Mouse (Mus musculus): ENCODE results near the gene Daglb. TPM values are rescaled to one million over a fixed set of nuclear protein-coding genes. Genes with fewer than 3 reads are reported as not detected.
"Not testable (repeated sequence)": the region's sequence is repeated elsewhere in the genome, so short reads cannot be mapped to it uniquely, and the experiment has no call there.

The Daglb gene
- total RNA-seq, 2 experiments from 2014 or later = 10.3 to 15.7 TPM

DNA sequence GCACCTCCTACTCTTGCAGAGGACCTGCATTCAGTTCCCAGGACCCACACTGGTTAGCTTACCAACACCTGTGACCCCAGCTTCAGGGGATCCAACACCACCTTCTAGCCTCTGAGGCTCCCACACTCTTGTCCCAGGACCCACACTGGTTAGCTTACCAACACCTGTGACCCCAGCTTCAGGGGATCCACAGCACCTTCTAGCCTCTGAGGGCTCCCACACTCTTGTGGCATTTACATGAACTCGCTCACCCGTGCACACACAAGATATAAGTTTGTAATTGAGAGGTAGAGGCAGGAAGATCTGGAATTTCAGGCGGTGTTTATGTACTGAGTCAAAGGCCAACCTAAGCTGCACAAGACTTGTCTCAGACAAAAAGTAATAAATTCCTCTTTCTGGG, 13.5 kb downstream of the Daglb start:
- ATAC-seq (replicated peaks; ENCODE audit: low FRiP score, low TSS enrichment, poor library complexity, severe bottlenecking) = no peak

GRCm38 (mm10) chr5:143484955-143485354, 20.6 kb downstream of the Daglb start:
- ATAC-seq (replicated peaks; ENCODE audit: low FRiP score, low TSS enrichment, poor library complexity, severe bottlenecking) = no peak

DNA sequence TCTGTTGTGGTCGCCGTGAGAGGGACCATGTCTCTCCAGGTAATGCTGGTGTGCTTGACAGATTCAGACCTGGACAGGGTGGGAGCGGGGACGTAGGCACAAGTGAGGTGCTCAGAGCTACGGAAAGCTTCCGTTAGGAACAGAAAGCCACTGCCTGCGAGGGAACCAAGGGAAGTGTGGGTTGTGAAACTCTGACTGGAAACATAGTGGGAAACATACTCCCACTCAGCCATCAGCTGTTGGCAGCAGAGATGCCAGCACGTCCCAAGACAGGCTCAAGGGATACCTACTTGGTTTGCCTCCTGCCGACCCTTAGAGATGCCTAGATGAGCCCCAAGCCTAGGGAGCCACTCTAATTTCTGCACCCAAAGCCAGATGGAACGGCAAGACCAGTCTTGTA, 22.8 kb downstream of the Daglb start:
- ATAC-seq (replicated peaks; ENCODE audit: low FRiP score, low TSS enrichment, poor library complexity, severe bottlenecking) = no peak

GRCm38 (mm10) chr5:143487998-143488397, 23.6 kb downstream of the Daglb start:
- ATAC-seq (replicated peaks; ENCODE audit: low FRiP score, low TSS enrichment, poor library complexity, severe bottlenecking) = no peak

- ATAC-seq (replicated peaks; ENCODE audit: low FRiP score, low TSS enrichment, poor library complexity, severe bottlenecking) = no peak
These were observed 25.5 kb downstream of the Daglb start for GRCm38 (mm10) chr5:143489749-143490342.

DNA sequence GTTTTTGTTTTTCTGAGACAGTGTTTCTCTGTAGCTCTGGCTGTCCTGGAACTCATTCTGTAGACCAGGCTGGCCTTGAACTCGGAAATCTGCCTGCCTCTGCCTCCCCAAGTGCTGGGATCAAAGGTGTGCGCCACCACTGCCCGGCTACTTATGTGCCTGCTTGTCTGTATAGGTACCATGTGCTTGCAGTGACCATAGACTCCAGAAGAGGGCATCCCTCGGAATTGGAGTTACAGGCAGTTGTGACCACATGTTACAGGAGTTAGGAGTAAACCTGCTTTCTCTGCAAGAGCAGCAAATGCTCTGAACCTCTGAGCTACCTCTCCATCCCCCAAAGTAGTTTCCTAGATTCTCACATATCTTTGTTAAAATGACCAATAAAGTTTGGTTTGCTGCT, 27.4 kb downstream of the Daglb start:
- ATAC-seq (replicated peaks; ENCODE audit: low FRiP score, low TSS enrichment, poor library complexity, severe bottlenecking) = no peak

GRCm38 (mm10) chr5:143493163-143493562, 28.8 kb downstream of the Daglb start:
- no peak for ATAC-seq (replicated peaks; ENCODE audit: low FRiP score, low TSS enrichment, poor library complexity, severe bottlenecking)

DNA sequence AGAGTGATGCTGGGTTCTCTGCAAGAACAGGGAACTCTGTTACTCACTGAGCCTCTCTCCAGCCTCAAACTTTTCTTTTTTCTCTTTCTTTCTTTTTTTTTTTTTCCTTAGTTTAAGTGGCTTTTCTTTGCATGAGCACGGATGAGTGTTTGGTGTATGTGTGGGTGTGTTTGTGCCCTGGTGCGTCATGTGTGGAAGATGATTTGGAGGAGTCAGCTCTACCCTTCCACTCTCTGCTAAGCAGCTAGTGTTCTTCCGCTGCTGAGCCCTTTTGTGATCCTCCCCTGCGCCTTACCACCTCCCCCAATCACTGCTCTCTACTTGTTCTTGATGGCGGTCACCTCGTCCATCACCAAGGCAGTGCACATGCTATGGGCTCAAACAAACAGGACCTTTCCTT, 31.3 kb downstream of the Daglb start:
- ATAC-seq (replicated peaks; ENCODE audit: low FRiP score, low TSS enrichment, poor library complexity, severe bottlenecking) = no peak

GRCm38 (mm10) chr5:143497451-143497850, 33.1 kb downstream of the Daglb start:
- ATAC-seq (replicated peaks; ENCODE audit: low FRiP score, low TSS enrichment, poor library complexity, severe bottlenecking) = no peak

GRCm38 (mm10) chr5:143499197-143499596, 34.8 kb downstream of the Daglb start:
- ATAC-seq (replicated peaks; ENCODE audit: low FRiP score, low TSS enrichment, poor library complexity, severe bottlenecking) = no peak

GRCm38 (mm10) chr5:143499686-143500085, 35.3 kb downstream of the Daglb start:
- no peak for ATAC-seq (replicated peaks; ENCODE audit: low FRiP score, low TSS enrichment, poor library complexity, severe bottlenecking)

GRCm38 (mm10) chr5:143500711-143501110, 36.3 kb downstream of the Daglb start:
- ATAC-seq (replicated peaks; ENCODE audit: low FRiP score, low TSS enrichment, poor library complexity, severe bottlenecking) = not testable (repeated sequence)

DNA sequence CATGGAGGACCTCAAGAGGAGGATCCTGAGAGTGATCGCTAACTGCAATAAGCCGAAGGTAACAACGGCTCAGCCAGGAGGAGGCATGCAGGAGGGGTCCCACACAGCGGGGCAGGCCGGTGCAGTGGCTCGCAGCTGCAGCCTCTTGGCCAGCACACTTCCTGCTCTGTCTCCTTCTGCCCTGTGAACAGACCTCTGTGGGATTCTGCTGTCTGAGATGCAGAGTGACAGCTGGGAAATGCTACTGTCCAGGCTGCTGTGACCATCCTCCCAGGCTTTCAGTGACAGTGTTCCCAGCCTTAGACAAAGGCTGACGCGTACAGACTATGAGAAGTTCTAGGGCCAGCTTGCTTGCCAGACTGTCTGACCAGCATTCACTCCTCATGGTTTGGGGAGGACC, 36.8 kb downstream of the Daglb start:
- no peak for ATAC-seq (replicated peaks; ENCODE audit: low FRiP score, low TSS enrichment, poor library complexity, severe bottlenecking)

DNA sequence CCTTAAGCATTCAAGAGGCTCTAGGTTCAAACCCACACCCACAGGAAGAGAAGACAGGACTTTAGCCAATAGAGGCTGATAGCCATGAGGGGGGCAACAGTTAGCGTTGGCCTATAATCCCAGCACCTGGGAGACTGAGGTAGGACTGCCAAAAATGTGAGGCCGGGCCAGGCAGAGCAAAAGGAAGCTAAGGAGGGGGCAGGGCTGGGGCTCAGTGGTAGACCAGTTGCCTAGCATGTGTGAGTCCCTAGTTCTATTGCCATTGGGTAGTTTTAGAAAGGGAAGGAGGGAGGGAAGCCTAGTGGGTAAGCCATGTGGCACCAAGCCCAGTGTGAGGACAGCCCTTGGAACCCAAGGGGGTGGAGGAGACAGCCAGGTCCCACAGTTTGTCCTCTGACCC, 37.3 kb downstream of the Daglb start:
- no peak for ATAC-seq (replicated peaks; ENCODE audit: low FRiP score, low TSS enrichment, poor library complexity, severe bottlenecking)

GRCm38 (mm10) chr5:143502899-143503557, 38.6 kb downstream of the Daglb start:
- no peak for ATAC-seq (replicated peaks; ENCODE audit: low FRiP score, low TSS enrichment, poor library complexity, severe bottlenecking)

- no peak for ATAC-seq (replicated peaks; ENCODE audit: low FRiP score, low TSS enrichment, poor library complexity, severe bottlenecking)
These were observed 39.4 kb downstream of the Daglb start for GRCm38 (mm10) chr5:143503740-143504139.

GRCm38 (mm10) chr5:143504453-143504852, 40.1 kb downstream of the Daglb start:
- ATAC-seq (replicated peaks; ENCODE audit: low FRiP score, low TSS enrichment, poor library complexity, severe bottlenecking) = peak; percentile 60

GRCm38 (mm10) chr5:143505056-143505455, 40.7 kb downstream of the Daglb start:
- no peak for ATAC-seq (replicated peaks; ENCODE audit: low FRiP score, low TSS enrichment, poor library complexity, severe bottlenecking)

DNA sequence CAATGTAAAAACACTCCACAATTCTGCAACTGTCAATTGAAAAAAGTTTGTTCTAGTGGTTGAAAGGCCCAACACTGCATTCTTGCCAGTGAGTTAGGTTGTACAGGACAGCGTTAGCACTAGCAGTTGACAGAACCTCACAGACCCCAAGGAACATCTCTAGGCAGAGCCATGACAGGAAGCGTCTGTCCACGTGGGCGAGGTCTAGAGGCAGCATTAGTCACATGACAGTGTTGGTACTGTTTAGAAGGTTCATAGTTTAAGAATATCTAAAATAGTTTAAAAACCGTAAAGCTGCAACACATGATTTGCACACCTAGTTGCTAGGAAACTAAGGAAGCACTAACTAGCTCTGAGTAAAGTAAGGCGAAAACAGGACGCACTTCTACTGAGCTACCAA, 41.2 kb downstream of the Daglb start:
- no peak for ATAC-seq (replicated peaks; ENCODE audit: low FRiP score, low TSS enrichment, poor library complexity, severe bottlenecking)

GRCm38 (mm10) chr5:143509294-143509693, 44.9 kb downstream of the Daglb start:
- ATAC-seq (replicated peaks; ENCODE audit: low FRiP score, low TSS enrichment, poor library complexity, severe bottlenecking) = peak; percentile 39

- peak; percentile 83 for ATAC-seq (replicated peaks; ENCODE audit: low FRiP score, low TSS enrichment, poor library complexity, severe bottlenecking)
These were observed 45.4 kb downstream of the Daglb start for GRCm38 (mm10) chr5:143509737-143510136.
